Mouse (Mus musculus) heart, postnatal 36 days (tissue): ENCODE data around the gene Fam114a1. TPM values are rescaled to one million over a fixed set of nuclear protein-coding genes. Genes with fewer than 3 reads are reported as not detected.

ENCODE experiments used
- DNase-seq, 2 experiments: peaks; one replicate each; pipeline ENCODE4 v3.0.0; 2021 to 2022
- intact Hi-C: fragments of 180-260 bp; cut with DNase I; formaldehyde crosslinking; loops from one replicate; pipeline ENCODE4 v1.15.1; 2025
- total RNA-seq, 2 experiments: library from RNA; stranded (reverse); gene quantifications; 2 replicates each; pipeline ENCODE4 v1.2.3; 2021

Fam114a1 gene
- total RNA-seq, 2 experiments from 2014 or later, result 16.4 to 16.8 TPM

GRCm38 (mm10) chr5:65045642-65046370 lies 75.9 kb downstream of the Fam114a1 start:
- no peak for DNase-seq
- intact Hi-C loops, result no loop called here

DNA sequence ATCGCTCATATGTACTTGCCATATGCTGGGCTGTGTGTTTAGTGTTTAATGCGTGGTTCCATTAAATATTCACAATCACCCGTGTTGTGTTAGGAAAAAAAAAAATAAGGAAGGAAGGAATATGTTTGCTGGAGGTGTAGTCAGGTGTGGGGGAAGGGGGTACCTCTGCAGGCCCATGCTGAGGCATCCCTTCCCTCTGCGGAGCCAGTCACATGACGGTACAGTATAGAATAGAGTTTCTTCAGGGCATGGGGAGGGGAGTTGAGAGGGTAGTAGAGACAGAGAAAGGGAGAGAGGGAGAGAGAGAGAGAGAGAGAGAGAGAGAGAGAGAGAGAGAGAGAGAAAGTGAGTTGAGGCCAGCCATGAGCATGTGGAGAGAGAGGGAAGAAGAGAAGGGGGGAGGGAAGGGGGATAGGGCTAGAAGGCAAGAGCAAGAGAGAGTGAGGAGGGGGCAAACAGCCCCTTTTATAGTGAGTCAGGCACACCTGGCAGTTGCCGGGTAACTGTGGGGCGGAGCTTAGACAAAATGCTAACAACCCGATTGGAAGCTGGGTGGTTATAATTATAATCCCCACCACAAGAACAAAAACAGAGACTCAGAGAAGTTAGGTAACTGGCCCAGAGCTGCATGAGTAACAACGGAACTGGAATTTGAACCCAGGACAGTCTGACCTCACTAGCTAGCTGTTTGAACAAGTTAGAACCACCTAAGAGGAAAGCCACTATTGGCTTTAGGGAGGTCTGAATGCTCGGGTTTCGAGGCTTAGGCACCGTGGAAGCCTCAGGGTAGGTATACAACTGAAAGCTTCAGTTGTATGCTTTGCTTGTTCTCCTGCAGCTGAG lies 76.8 kb downstream of the Fam114a1 start:
- intact Hi-C loops, result no loop called here
- no peak for DNase-seq

- DNase-seq, result no peak
- intact Hi-C loops, result no loop called here
Observed at GRCm38 (mm10) chr5:65047285-65047855, 77.5 kb downstream of the Fam114a1 start.

GRCm38 (mm10) chr5:65049880-65050279 lies 80.0 kb downstream of the Fam114a1 start:
- DNase-seq, result no peak
- intact Hi-C loops, result no loop called here

DNA sequence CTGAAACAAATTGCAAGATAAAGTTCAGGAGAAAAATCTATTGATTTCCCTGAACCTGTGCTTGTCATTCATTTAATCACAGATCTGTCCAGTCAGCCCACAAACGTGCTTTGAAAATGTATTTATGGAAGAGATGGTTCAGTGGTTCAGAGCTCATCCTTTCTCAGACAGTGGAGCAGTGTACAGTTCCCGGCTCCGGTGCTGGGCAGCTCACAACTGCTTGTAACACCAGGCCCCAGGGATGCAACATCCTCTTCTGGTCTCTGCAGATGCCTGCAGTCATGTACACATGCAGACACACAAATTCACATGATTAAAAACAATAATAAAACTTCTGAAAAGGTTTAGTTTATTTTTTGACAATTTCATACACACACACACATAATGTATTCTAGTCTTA lies 81.6 kb downstream of the Fam114a1 start:
- intact Hi-C loops, result no loop called here
- no peak for DNase-seq

DNA sequence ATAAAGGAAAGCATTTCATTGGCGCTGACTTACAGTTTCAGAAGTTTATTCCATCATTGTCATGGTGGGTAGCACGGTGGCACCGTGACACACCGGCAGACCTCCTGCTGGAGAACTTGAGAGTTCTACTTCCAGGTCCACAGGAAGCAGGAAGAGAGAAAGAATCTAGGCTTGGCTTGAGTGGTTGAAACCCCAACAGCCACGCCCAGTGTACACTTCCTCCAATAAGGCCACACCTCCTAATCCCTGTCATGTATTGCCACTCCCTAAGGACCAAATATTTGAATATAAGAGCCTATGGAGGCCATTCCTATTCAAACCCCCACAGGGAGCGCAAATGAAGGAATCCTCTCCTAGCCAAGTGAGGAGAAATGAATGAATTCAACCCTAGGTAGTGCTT lies 87.7 kb downstream of the Fam114a1 start:
- intact Hi-C loops, result no loop called here
- no peak for DNase-seq

DNA sequence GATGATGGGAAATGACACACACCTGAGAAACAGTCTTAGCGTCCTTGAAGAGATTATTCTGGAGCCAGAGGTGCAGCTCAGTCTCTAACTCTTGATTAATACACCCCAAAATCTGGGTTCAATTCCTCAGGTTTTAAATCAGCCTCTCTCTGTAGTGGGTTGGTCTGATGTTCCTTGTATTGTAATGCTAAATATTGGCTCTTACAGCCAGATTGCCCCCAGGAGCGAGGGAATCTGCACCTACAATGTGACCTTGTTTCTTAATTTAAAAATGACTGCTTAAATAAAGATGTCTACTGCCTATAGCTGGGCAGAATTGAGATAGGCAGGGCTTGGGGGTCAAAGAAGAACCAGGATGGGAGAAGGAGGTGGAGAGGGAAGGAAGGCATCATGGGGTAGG lies 89.9 kb downstream of the Fam114a1 start:
- intact Hi-C loops, result no loop called here
- DNase-seq, result no peak

DNA sequence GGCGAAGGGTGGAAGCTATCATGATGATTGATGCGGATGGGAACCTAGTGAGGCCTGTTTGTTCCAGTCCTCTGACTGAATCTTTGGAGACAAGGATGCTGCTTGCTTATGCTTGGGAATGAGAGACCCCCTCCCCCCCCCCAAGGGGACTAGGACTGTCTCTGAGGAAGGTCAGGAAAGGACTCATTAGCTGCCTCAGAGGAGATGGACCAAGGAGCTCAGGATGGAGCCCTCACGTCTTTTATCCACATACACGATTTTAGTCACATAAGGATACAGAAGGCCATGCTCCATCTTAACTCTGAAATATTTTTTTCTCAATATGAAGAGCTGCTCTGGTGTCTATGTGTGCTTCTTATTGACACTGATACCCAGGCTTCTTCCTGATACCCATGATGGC lies 92.4 kb downstream of the Fam114a1 start:
- intact Hi-C loops, result no loop called here
- no peak for DNase-seq

DNA sequence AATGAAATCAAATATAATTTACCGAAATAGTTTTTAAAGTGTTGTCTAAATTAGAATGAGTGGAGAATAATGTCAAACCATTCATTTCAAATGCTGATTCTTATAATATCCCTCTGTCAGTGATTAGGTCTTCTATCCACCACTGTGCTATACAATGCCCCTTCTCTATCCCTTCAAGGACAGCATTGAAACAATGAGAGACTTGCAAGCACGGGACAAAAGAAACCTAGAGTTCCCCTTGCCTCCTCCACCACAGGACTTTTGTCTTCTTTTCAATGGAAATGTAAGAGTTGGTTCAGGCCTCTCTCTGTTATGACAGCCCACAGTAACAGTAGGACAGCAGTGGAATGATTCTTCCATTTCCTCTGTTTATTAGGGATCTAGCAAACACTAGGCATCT lies 93.4 kb downstream of the Fam114a1 start:
- intact Hi-C loops, result no loop called here
- no peak for DNase-seq

GRCm38 (mm10) chr5:65068166-65068565 lies 98.3 kb downstream of the Fam114a1 start:
- no peak for DNase-seq
- intact Hi-C loops, result no loop called here

GRCm38 (mm10) chr5:65069872-65070271 lies 100.0 kb downstream of the Fam114a1 start:
- intact Hi-C loops, result no loop called here

GRCm38 (mm10) chr5:65071689-65072118 lies 101.8 kb downstream of the Fam114a1 start:
- intact Hi-C loops, result no loop called here
- no peak for DNase-seq

More at GRCm38 (mm10) chr5:65069872-65070271, 100.0 kb downstream of the Fam114a1 start:
- DNase-seq, result no peak

DNA sequence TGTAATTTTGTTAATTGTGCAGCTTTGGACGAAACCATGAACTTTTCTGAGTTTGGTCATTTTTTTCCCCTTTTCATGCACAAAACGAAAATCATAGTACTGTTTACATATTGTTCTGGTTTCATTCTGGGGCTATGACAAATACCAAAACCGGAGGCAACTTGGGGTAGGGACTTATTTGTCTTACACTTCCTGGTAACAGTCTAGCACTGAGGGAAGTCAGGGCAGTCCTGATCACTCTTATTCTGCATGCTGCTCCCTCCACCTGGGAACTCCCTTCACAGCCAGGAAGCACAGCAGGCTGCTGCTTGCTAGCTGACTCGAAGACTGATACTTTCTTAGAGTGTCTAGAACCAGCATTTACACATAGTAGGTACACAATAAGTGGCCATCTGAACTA lies 103.4 kb downstream of the Fam114a1 start:
- no peak for DNase-seq
- intact Hi-C loops, result no loop called here

GRCm38 (mm10) chr5:65074693-65075092 lies 104.8 kb downstream of the Fam114a1 start:
- intact Hi-C loops, result loop anchor here (2.0 kb wide), 1 partner anchor 138 kb away; no protein-coding TSS in a partner anchor

DNA sequence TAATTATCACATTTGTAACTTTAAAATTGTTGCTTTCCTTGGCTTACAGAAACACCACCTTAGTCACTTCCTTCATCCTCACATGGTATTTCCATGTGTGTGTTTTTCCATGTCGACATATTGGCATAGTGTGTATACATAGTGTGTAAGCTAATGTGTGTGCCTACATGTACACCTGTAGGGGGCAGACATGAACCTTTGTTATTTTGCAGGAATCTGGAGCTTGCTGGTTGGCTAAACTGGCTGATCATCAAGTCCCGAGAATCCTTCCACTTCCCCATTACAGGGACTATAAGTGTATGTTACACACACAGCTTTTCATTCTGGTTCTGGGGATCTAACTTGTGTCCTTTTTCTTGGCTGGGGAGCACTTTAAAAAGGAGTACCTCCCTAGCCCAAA lies 106.2 kb downstream of the Fam114a1 start:
- no peak for DNase-seq
- intact Hi-C loops, result no loop called here

More at GRCm38 (mm10) chr5:65074693-65075092, 104.8 kb downstream of the Fam114a1 start:
- peak; percentile 22 to 35 for DNase-seq

GRCm38 (mm10) chr5:65076748-65077147 lies 106.9 kb downstream of the Fam114a1 start:
- intact Hi-C loops, result no loop called here

GRCm38 (mm10) chr5:65078081-65078480 lies 108.2 kb downstream of the Fam114a1 start:
- intact Hi-C loops, result no loop called here
- no peak for DNase-seq

More at GRCm38 (mm10) chr5:65076748-65077147, 106.9 kb downstream of the Fam114a1 start:
- DNase-seq, result no peak

- no peak for DNase-seq
- intact Hi-C loops, result no loop called here
Observed at GRCm38 (mm10) chr5:65079881-65080280, 110.0 kb downstream of the Fam114a1 start.

GRCm38 (mm10) chr5:65081836-65082235 lies 112.0 kb downstream of the Fam114a1 start:
- DNase-seq, result no peak
- intact Hi-C loops, result no loop called here

DNA sequence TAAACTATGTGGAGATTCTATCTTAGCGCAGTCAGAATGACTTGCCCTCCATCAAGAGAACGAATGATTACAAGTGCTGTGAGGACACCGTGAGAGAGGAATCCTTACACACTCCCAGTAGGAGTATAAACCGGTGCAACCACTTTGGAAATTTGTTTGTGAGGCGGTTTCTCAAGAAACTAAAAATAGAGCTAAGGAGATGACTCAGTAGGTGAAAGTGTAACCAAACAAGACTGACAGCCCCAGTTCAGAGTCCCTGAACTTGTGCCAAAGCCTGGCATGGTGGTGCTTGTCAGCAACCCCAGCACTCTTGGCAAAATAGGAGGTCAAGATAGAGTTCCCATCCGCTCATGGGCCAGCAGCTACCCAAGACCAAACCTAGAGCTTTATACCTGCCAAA lies 116.7 kb downstream of the Fam114a1 start:
- intact Hi-C loops, result no loop called here
- DNase-seq, result peak in 1 of 2 experiments; percentile 28

DNA sequence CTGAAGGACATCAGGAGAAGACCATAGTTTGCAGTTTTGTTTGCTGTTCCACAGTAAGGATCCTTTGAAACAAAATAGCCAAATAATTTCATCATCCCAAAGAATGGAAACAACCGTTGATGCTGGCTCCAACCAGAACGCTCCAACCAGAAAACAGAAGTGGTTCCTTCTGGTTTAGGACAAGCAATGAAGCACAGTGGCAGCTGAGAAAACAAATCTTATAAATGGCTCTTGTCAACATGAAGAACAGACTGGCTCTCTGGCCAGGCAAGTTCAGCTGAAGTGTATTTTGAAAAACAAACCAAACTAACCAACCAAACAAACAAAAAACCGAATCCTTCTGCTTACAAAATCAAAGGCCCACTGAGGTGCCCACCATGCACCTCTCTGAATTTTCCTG lies 119.8 kb downstream of the Fam114a1 start:
- intact Hi-C loops, result no loop called here
- DNase-seq, result no peak
